Mouse (Mus musculus) kidney, embryonic 14.5 days (tissue): ENCODE measurements at regions not wholly inside any gene's neighbourhood (a gene's known extent, or its start where the extent isn't known, plus 50 kb on each side); places are given as distances from the start of the nearest gene placed in this dataset.

Experiments
- ATAC-seq: fragments of 200-750 bp; cut with Nextera tagmentation; 2 replicates; pipeline ENCODE4 v1.8.0; 2017; ENCODE audit warnings: moderate number of reproducible peaks, mild to moderate bottlenecking, moderate TSS enrichment, moderate library complexity; ENCODE audit not compliant: low FRiP score, low TSS enrichment
- H3K27ac ChIP-seq: fragments of 300-500 bp; sonication (generic); 2 replicates; pipeline ENCODE4 v1.5.1; 2014; ENCODE audit warnings: low read depth, mild to moderate bottlenecking, low read length, moderate library complexity, mixed read lengths
- H3K27me3 ChIP-seq: fragments of 300-500 bp; sonication (generic); 2 replicates; pipeline ENCODE4 v1.6.1; 2014; ENCODE audit warnings: mild to moderate bottlenecking, low read length; ENCODE audit not compliant: control insufficient read depth, insufficient read depth
- H3K36me3 ChIP-seq: fragments of 300-500 bp; sonication (generic); 2 replicates; pipeline ENCODE4 v1.6.1; 2014; ENCODE audit warnings: low read length, mixed read lengths; ENCODE audit not compliant: control insufficient read depth, insufficient read depth
- H3K4me1 ChIP-seq: fragments of 300-500 bp; sonication (generic); 2 replicates; pipeline ENCODE4 v1.6.1; 2014; ENCODE audit warnings: low read length, mixed read lengths; ENCODE audit not compliant: control insufficient read depth, insufficient read depth
- H3K4me2 ChIP-seq: fragments of 300-500 bp; sonication (generic); replicated peaks from 2 replicates; pipeline ENCODE4 v1.6.1; 2014; ENCODE audit warnings: low read depth, mild to moderate bottlenecking, low read length
- H3K4me3 ChIP-seq: fragments of 300-500 bp; sonication (generic); 2 replicates; pipeline ENCODE4 v1.5.1; 2014; ENCODE audit warnings: mild to moderate bottlenecking, low read length
- H3K9ac ChIP-seq: fragments of 300-500 bp; sonication (generic); 2 replicates; pipeline ENCODE4 v1.6.1; 2014; ENCODE audit warnings: low read depth, mild to moderate bottlenecking, low read length, moderate library complexity
- H3K9me3 ChIP-seq: fragments of 300-500 bp; sonication (generic); 2 replicates; pipeline ENCODE4 v1.6.1; 2016; ENCODE audit warnings: low read length; ENCODE audit not compliant: control insufficient read depth
- WGBS: fragments of 180-500 bp; shearing (Covaris S2); extraction: QIAGEN DNeasy Blood & Tissue Kit; methylation state at CpG from one replicate; pipeline ENCODE4 v1.1.7; 2014; 5-methylcytosine and 5-hydroxymethylcytosine counted together

DNA sequence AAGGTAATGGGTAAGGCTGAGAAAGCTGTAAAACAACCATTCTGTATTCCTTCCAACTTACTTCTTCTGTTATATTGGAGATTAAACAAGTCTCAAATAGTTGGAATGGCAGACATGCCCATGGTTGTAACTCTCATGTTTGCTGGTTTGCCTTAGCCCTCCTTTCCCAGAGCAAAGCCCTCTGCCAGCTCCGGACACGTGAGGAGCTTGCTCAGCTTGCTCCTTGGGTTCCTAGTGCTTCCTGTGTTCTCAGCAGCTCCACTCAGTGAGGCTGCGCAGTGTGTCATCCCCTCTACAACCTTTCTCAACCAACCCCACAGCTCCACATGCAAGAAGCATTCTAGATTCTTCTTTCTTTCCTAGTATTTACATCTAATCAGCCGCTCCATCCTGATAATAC lies 193.3 kb upstream of the Tmem45b start:
- ATAC-seq: no peak
- H3K4me2 ChIP-seq: no peak overlapping the region
- WGBS: 86% methylated on average over 4 of the region's 4 CpGs

DNA sequence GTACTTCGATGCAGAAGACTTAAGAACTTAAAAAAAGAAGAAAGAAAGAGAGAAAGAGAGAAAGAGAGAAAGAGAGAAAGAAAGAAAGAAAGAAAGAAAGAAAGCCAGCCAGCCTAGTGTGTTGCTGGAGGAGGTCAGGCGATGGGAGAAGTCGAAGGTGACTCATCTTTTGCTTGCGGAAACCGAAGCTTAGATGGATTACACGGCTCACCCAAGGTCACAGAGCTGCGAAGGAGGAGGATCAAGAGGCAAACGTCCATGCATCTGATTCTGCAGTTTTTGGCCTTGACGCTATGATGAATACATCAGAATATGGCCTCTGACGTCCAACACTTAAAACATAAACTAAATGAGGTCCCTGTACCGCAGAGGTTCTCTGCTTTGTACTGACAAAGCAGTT lies 192.4 kb upstream of the Tmem45b start:
- ATAC-seq: no peak
- H3K9ac ChIP-seq: no peak overlapping the region
- WGBS: 46% methylated on average over 11 of the region's 11 CpGs
- H3K4me2 ChIP-seq: no peak overlapping the region
- no peak overlapping the region for H3K4me3 ChIP-seq
- H3K27ac ChIP-seq: no peak overlapping the region
- H3K36me3 ChIP-seq: no peaks in the 10 kb centered on the region
- no peaks in the 10 kb centered on the region for H3K4me1 ChIP-seq
- no peaks in the 10 kb centered on the region for H3K27me3 ChIP-seq
- H3K9me3 ChIP-seq: no peaks in the 10 kb centered on the region

More for the DNA sequence above, 193.3 kb upstream of the Tmem45b start:
- Histone ChIP-seq H3K36me3 (no peaks in the 10 kb centered on the region), H3K27me3 (no peaks in the 10 kb centered on the region), H3K4me1 (no peaks in the 10 kb centered on the region), H3K9me3 (no peaks in the 10 kb centered on the region), H3K27ac (no peak overlapping the region), H3K9ac (no peak overlapping the region), H3K4me3 (no peak overlapping the region)

DNA sequence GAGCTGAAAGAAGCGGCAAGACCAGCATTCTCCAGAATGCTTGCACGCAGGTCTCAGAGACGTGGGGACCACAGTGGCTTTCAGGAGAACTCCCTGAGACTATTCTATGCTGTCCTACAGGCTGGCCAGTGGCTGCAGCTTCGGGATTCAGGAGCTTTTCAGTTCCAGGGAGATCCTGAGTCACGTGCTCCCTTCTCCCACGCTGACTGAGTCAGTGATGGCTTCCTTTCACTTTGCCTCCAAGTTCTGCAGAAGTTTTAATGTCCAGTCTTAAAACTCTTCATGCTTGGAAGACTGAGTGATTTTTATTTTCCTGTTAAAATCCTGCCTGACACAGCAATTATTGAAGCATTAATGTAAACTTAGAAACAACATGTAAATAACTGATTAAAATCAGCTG lies 190.5 kb upstream of the Tmem45b start:
- Histone ChIP-seq H3K4me3 (no peak overlapping the region), H3K9me3 (no peaks in the 10 kb centered on the region), H3K27me3 (no peaks in the 10 kb centered on the region), H3K9ac (no peak overlapping the region), H3K4me1 (no peaks in the 10 kb centered on the region), H3K27ac (no peak overlapping the region), H3K4me2 (no peak overlapping the region), H3K36me3 (no peaks in the 10 kb centered on the region)
- 80% methylated on average over 6 of the region's 6 CpGs for WGBS
- ATAC-seq: no peak

DNA sequence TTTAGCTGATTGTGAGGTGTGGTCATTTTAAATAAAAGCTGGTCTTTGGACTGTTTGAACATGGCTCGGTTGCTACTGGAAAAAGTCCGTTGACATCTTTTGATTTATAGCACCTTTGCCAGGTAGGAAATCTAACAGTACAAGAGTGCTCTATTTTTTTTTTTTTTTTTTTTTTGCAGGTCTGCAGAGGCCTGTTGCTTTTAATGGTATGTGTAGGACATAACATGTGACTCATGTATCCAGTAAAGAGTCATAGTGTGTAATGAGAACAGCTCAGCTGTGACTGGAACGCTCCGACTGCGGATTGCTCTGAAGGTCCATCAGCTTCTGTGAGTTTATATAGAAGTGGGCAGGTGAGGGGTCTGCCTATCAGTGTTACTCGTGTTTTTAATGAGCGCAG lies 190.0 kb upstream of the Tmem45b start:
- ATAC-seq: no peak
- H3K9ac ChIP-seq: no peak overlapping the region
- no peaks in the 10 kb centered on the region for H3K36me3 ChIP-seq
- H3K4me1 ChIP-seq: no peaks in the 10 kb centered on the region
- WGBS: 83% methylated on average over 7 of the region's 7 CpGs
- no peaks in the 10 kb centered on the region for H3K27me3 ChIP-seq
- no peak overlapping the region for H3K4me3 ChIP-seq
- H3K4me2 ChIP-seq: no peak overlapping the region
- H3K9me3 ChIP-seq: no peaks in the 10 kb centered on the region
- no peak overlapping the region for H3K27ac ChIP-seq

DNA sequence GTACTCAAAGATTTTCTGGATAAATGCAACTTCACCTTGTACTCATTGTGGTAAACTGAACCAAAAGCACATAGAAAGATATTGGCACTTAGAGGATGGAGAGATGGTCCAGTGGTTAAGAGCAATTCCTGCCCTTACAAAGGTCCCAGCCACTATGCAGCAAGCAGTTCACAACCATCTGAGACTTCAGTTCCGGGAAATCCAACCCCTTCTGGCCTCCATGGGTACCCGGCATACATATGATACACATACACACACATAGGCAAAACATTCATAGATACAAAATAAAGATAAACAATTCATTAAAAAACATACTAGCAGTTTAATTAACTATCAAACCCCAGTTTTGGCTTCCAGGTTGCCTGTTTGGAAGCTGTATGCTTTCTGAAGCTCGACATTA lies 189.5 kb upstream of the Tmem45b start:
- Histone ChIP-seq H3K9ac (no peak overlapping the region), H3K4me2 (no peak overlapping the region), H3K4me3 (no peak overlapping the region), H3K27me3 (no peaks in the 10 kb centered on the region), H3K36me3 (no peaks in the 10 kb centered on the region), H3K4me1 (no peaks in the 10 kb centered on the region), H3K9me3 (no peaks in the 10 kb centered on the region), H3K27ac (no peak overlapping the region)
- WGBS: 89% methylated on average over 3 of the region's 3 CpGs
- ATAC-seq: no peak

DNA sequence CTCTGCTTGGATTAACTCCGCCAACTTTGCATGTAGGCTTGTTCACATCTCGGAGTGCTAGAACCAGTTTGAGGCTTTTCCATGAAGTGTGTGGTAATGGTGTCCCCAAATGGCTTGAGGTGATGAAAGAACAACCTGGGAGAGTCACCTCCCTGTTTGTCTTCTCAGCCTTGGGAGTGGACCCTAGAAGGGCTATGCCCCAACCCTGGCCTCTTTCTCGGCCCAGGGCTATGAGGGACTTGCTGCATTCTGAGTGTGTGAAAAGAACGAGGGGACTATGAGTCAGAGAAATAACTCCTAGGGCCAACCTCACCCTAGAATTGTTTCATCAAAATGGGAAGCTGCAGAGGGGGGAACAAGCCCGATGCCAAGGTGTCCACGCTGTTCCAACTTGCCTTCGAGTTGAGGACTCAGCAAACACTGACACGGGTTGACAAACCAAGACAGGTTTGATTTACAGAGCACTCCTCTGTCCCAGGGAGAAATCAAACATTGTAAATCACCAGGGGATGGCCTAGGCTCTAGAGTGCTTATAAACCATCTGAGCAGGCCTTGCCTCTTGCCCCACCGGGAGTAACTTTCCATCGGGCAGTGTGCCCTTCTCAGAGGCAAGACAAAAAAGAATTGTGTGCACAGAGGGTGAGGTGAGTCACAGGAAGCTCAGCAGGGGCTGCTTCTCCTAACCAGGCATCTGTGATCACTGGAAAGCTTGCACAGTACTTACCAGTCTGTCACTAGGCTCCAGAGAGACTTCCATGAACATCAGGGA lies 186.3 kb upstream of the Tmem45b start:
- Histone ChIP-seq H3K4me2 (no peak overlapping the region), H3K27me3 (no peaks in the 10 kb centered on the region), H3K4me3 (no peak overlapping the region), H3K36me3 (no peaks in the 10 kb centered on the region), H3K9me3 (no peaks in the 10 kb centered on the region), H3K4me1 (no peaks in the 10 kb centered on the region), H3K27ac (no peak overlapping the region), H3K9ac (no peak overlapping the region)
- ATAC-seq: no peak
- WGBS: 56% methylated on average over 10 of the region's 10 CpGs

DNA sequence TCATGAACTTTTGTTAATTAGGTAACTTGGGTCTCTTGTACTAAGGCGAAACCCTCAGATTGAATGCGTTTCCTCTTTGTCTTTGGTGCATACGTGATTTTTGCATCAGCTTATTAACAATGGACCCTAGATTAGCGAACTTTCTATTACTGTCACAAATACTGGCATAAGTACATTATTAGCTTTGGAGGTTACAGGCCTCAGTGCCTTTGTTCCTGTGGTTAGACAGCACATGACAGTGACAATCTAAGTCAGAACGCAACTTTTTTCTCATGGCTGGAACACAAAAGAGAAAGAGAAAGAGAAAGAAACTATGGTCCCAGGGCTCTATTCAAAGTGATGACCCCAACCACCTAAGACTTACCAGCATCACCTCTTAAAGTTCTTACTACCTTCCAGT lies 184.8 kb upstream of the Tmem45b start:
- Histone ChIP-seq H3K27ac (no peak overlapping the region), H3K9ac (no peak overlapping the region), H3K4me1 (no peaks in the 10 kb centered on the region), H3K27me3 (no peaks in the 10 kb centered on the region), H3K36me3 (no peaks in the 10 kb centered on the region), H3K9me3 (no peaks in the 10 kb centered on the region), H3K4me3 (no peak overlapping the region), H3K4me2 (no peak overlapping the region)
- WGBS: 95% methylated on average over 5 of the region's 5 CpGs
- no peak for ATAC-seq

DNA sequence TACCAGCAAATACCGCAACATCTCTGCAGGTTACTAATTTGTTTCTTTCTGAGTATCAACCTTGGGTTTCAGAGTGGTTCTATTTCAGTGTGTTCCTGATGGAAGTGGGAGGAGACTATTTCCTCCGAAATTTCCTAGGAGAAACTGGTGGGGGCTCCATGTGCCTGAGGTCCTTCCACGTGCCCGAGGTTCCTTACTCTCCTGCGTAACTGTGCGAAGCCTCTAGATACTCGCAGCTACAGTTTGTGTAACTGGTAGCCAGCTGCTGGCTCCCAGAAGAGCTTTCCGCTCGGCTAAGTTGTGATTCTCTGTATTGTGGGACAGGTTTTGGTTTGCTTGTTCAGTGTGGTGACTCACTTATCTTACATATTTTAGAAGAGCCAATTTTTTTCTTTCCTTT lies 184.3 kb upstream of the Tmem45b start:
- no peak overlapping the region for H3K9ac ChIP-seq
- no peak overlapping the region for H3K4me2 ChIP-seq
- no peaks in the 10 kb centered on the region for H3K27me3 ChIP-seq
- no peak for ATAC-seq
- no peaks in the 10 kb centered on the region for H3K9me3 ChIP-seq
- H3K36me3 ChIP-seq: no peaks in the 10 kb centered on the region
- no peaks in the 10 kb centered on the region for H3K4me1 ChIP-seq
- WGBS: 83% methylated on average over 9 of the region's 9 CpGs
- no peak overlapping the region for H3K4me3 ChIP-seq
- H3K27ac ChIP-seq: no peak overlapping the region

DNA sequence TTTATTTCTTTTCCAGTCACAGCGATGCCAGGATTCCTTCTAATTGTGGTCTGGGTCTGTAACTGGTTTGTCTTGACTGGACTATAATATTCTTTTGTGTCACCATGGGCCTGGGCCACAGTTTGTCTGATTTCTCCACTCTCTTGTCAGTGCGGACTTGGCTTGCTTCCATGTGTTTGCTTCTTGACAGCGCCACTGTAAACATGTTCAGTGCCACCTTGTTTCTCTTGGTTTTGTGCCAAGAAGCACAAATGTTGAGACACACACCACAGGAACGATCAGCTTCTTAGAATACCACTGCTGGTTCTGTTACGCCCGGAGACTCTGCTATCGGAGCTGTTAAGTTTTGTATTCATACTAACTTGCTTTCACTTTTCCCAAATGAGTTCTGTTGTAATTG lies 180.9 kb upstream of the Tmem45b start:
- Histone ChIP-seq H3K4me1 (no peaks in the 10 kb centered on the region), H3K9me3 (no peaks in the 10 kb centered on the region), H3K27ac (no peak overlapping the region), H3K9ac (no peak overlapping the region), H3K4me3 (no peak overlapping the region), H3K27me3 (no peaks in the 10 kb centered on the region), H3K4me2 (no peak overlapping the region), H3K36me3 (no peaks in the 10 kb centered on the region)
- ATAC-seq: no peak
- WGBS: 61% methylated on average over 7 of the region's 7 CpGs
